In the genomic region with DNA sequence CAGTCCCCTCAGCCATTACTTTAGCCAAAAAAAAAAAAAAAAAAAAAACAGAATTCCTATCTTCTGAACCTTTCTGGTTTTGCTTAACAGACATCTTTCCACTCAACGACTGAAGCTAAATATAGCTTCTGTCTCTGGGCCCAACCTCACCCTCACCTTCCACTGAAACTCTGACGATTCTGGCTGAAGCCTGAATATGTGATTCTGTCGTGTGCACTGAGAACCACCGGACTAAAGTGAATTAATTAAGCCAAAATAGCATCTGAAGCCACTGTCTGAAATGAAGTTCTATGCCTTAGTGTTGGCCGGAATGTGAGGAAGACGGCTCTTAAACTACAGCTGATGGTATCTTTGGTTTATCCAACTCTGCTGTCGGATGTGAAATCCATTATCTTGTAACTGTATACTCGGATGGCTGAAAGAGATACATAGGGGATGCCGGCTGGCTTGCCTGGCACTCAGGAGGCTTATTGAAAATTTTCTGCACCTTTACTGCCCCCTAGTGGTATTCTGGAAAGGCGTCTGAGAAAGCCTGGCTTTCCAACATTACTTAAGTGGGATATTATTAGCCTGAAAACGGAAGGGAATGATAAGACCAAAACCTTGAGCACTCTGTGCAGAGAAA, we compare ENCODE assay signal across 8 mouse cellular contexts.
DNase-seq lines count a peak whose midpoint lies in the region; ATAC-seq and TF ChIP-seq lines count a peak whose summit lies in the region.

No protein-coding gene starts in this region.

- peaks cover 7% of the 10 kb centered on the region for H3K4me1 ChIP-seq in hindbrain, embryonic 16.5 days (ENCODE audit: control insufficient read depth, insufficient read depth, low read depth, low read length)

- H3K9me3 ChIP-seq in hindbrain, embryonic 16.5 days (ENCODE audit: control insufficient read depth, low read length): no peaks in the 10 kb centered on the region

- TF ChIP-seq CTCF in gastrocnemius, adult 2 months (IDR thresholded peaks at IDR 0.05): peak; percentile 93; the same call in 1 of the 2 replicates

- no peak overlapping the region for H3K4me3 ChIP-seq in gastrocnemius, adult 2 months
- no peak overlapping the region for H3K4me3 ChIP-seq in hindbrain, embryonic 16.5 days (ENCODE audit: low read length)

- 15% methylated on average over 11 of the region's 11 CpGs for WGBS in hindbrain, embryonic 16.5 days

- no peaks in the 10 kb centered on the region for H3K27me3 ChIP-seq in hindbrain, embryonic 16.5 days (replicated peaks; ENCODE audit: control insufficient read depth, insufficient read depth, low read length)

- peak; percentile 54 for DNase-seq in adrenal gland, adult 8-10 months
- peak; percentile 67 for DNase-seq in gastrocnemius, adult 2 months
- peak; percentile 29 to 47 for DNase-seq in layer of hippocampus, postnatal 25 days (ENCODE audit: extremely low spot score in 1 of 2, low spot score in 1 of 2)
- DNase-seq in lung, postnatal 4 days: peak; percentile 46 to 71
- peak; percentile 55 for DNase-seq in right cerebral cortex, postnatal 14 days

- no peaks in the 10 kb centered on the region for H3K36me3 ChIP-seq in hindbrain, embryonic 16.5 days (ENCODE audit: control insufficient read depth, insufficient read depth, low read length)

- ATAC-seq in common myeloid progenitor, adult 5-6 weeks (replicated peaks; ENCODE audit: low read depth, poor library complexity, severe bottlenecking): peak; percentile 79
- ATAC-seq in hindbrain, embryonic 16.5 days: peak; percentile 76
- ATAC-seq in erythroblast, adult 5-6 weeks (replicated peaks; ENCODE audit: low FRiP score, poor library complexity, severe bottlenecking): no peak

- peak overlapping the region; percentile 26; the same call in 1 of the 2 replicates for H3K4me2 ChIP-seq in hindbrain, embryonic 16.5 days (ENCODE audit: low read length)

- no peak overlapping the region for H3K9ac ChIP-seq in hindbrain, embryonic 16.5 days (ENCODE audit: low read depth, low read length)

- H3K27ac ChIP-seq in gastrocnemius, adult 2 months: peak overlapping the region; percentile 38; the same call in 1 of the 2 replicates
- H3K27ac ChIP-seq in hindbrain, embryonic 16.5 days (ENCODE audit: low read depth, low read length): 0 out of 2 replicates have a peak overlapping the region, but pooled peaks have one; percentile 27

- intact Hi-C loops in gastrocnemius, adult 2 months (cut with DNase I): loop anchor here (1.0 to 5.0 kb wide), 3 partner anchors 184 to 362 kb away; no protein-coding TSS in a partner anchor
